Mouse (Mus musculus) layer of hippocampus, postnatal 25 days (tissue): Measurements from ENCODE around the gene Zbtb21. TPM values are rescaled to one million over a fixed set of nuclear protein-coding genes. Genes with fewer than 3 reads are reported as not detected.

ENCODE experiments used
- DNase-seq, 2 experiments: peaks; one replicate each; pipeline ENCODE4 v3.0.0; 2022; ENCODE audit warnings: mixed read lengths in 2 of 2, low spot score in 1 of 2; ENCODE audit errors: extremely low spot score in 1 of 2
- total RNA-seq, 2 experiments: library from RNA; stranded (reverse); gene quantifications; 2 replicates each; pipeline ENCODE4 v1.2.3; 2021

The Zbtb21 gene
- total RNA-seq, 2 experiments from 2014 or later, result 21.6 to 28.1 TPM

- no peak for DNase-seq
These were observed 64.9 kb downstream of the Zbtb21 start for GRCm38 (mm10) chr16:97897346-97898024.

Other genes with a start within 250 kb of the Zbtb21 start
- gene Ripk4, start 198.8 kb downstream of the Zbtb21 start, total RNA-seq, result under 1 TPM; 0.19 to 0.49 TPM
- 10 to 100 TPM; 19.1 to 22.5 TPM for gene Prdm15, start 110.8 kb downstream of the Zbtb21 start, total RNA-seq
- 10 to 100 TPM; 17.6 to 17.7 TPM for gene C2cd2, start within 50 bp of the Zbtb21 start, total RNA-seq
- gene B230307C23Rik, start 34.7 kb upstream of the Zbtb21 start, total RNA-seq, result 10 to 100 TPM; 21.7 to 21.9 TPM
- 1 to 10 TPM; 6.6 to 7.3 TPM for gene A630089N07Rik, start 119.8 kb upstream of the Zbtb21 start, total RNA-seq